9 mouse cellular contexts compared by ENCODE assay signal in the genomic region with DNA sequence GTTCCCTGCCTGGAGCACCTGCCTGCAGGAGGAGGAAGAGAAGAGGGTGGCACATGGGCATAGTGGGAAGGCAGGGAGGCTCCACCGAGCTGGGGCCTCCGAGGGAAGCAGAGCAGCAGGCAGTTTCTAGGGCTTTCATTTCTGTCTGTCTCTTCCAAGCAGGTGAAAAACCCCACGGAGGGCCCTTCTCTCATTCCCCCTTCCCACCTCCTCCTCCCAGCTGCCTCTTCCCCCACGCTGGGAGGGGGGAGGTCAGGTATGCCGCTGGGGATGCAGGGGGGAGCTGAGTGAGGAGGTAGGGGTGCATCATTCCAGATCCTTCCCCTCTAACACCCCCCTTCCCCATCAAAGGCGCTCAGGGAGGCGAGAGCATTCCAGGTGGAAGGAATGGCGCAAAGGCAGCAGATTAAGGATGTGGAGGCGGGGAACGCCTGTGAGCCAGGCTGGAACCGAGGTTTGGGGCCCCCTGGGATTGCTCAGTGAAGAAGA. TPM values are rescaled to one million over a fixed set of nuclear protein-coding genes. Genes with fewer than 3 reads are reported as not detected.
DNase-seq lines count a peak whose midpoint lies in the region; ATAC-seq and TF ChIP-seq lines count a peak whose summit lies in the region.
"Had no signal": no experiment of that assay in that cellular context is flagged by ENCODE, and none has a peak within 500 bp of the region (broad histone marks: within the 10 kb centered on the region; RNA-seq: fewer than 3 reads in every experiment).

No protein-coding gene starts in this region.

- H3K4me3 ChIP-seq in heart, embryonic 16.5 days (ENCODE audit: low read length): no peak overlapping the region
- H3K4me3 ChIP-seq in midbrain, embryonic 16.5 days (ENCODE audit: low read depth, low read length): no peak overlapping the region
- H3K4me3 ChIP-seq: midbrain, embryonic 12.5 days had no signal

- H3K4me2 ChIP-seq in heart, embryonic 16.5 days (ENCODE audit: low read depth, low read length): 0 out of 2 replicates have a peak overlapping the region, but pooled peaks have one; percentile 2
- no peak overlapping the region; the same call in 1 of the 2 replicates for H3K4me2 ChIP-seq in midbrain, embryonic 16.5 days (ENCODE audit: low read length)
- H3K4me2 ChIP-seq: midbrain, embryonic 12.5 days had no signal

- TF ChIP-seq POLR2A in brain, embryonic 14.5 days (IDR thresholded peaks at IDR 0.05; ENCODE audit: borderline replicate concordance, extremely low read depth, insufficient read depth, insufficient read length, poor library complexity, severe bottlenecking): no peak

- H3K9me3 ChIP-seq in heart, embryonic 16.5 days (replicated peaks; ENCODE audit: control insufficient read depth, low read length): 0 out of 2 replicates have a peak, but pooled peaks cover 2% of the 10 kb centered on the region
- H3K9me3 ChIP-seq in midbrain, embryonic 16.5 days (replicated peaks; ENCODE audit: control insufficient read depth, low read length, poor library complexity, severe bottlenecking): no peaks in the 10 kb centered on the region
- H3K9me3 ChIP-seq: midbrain, embryonic 12.5 days had no signal

- WGBS in heart, embryonic 16.5 days: 27% methylated on average over 10 of the region's 11 CpGs
- 4% methylated on average over 11 of the region's 11 CpGs for WGBS in midbrain, embryonic 16.5 days

- TF ChIP-seq CTCF in brain, embryonic 14.5 days (IDR thresholded peaks at IDR 0.05; ENCODE audit: borderline replicate concordance, extremely low read depth, insufficient read depth, insufficient read length): no peak

- peak overlapping the region; percentile 28; the same call in 1 of the 2 replicates for H3K9ac ChIP-seq in heart, embryonic 16.5 days (ENCODE audit: low read length)
- H3K9ac ChIP-seq in midbrain, embryonic 16.5 days (ENCODE audit: low read depth, low read length): peak overlapping the region; percentile 8; the same call in 1 of the 2 replicates
- H3K9ac ChIP-seq: midbrain, embryonic 12.5 days had no signal

- no peak for ATAC-seq in heart, embryonic 16.5 days (replicated peaks; ENCODE audit: extremely low read depth, insufficient read depth, low FRiP score)
- ATAC-seq in midbrain, embryonic 16.5 days: peak; percentile 36; the same call in 1 of the 2 replicates
- no peak for ATAC-seq in CD4-positive, CD25-positive, alpha-beta regulatory T cell, adult 4 months
- no peak for ATAC-seq in activated CD4-positive, CD25-positive, alpha-beta regulatory T cell, adult 4 months

- peaks cover 33% of the 10 kb centered on the region for H3K4me1 ChIP-seq in heart, embryonic 16.5 days (ENCODE audit: control insufficient read depth, insufficient read depth, low read length)
- H3K4me1 ChIP-seq in midbrain, embryonic 16.5 days (ENCODE audit: control insufficient read depth, insufficient read depth, low read length): peaks cover 23% of the 10 kb centered on the region

- no peaks in the 10 kb centered on the region for H3K36me3 ChIP-seq in heart, embryonic 16.5 days (ENCODE audit: control insufficient read depth, insufficient read depth)
- no peaks in the 10 kb centered on the region for H3K36me3 ChIP-seq in midbrain, embryonic 16.5 days (ENCODE audit: control insufficient read depth, insufficient read depth, low read length)
- H3K36me3 ChIP-seq: midbrain, embryonic 12.5 days had no signal

- peak; percentile 50 for DNase-seq in kidney, postnatal 10 days
- no peak for DNase-seq in kidney, adult 9 months
- peak; percentile 62 for DNase-seq in brain, embryonic 14.5 days (ENCODE audit: low read depth)
- DNase-seq in thymus, postnatal 36 days: no peak

- H3K27me3 ChIP-seq in heart, embryonic 16.5 days (ENCODE audit: control insufficient read depth, insufficient read depth, low read length): no peaks in the 10 kb centered on the region
- no peaks in the 10 kb centered on the region for H3K27me3 ChIP-seq in midbrain, embryonic 16.5 days (ENCODE audit: control insufficient read depth, insufficient read depth, low read depth, low read length)

- no peak overlapping the region for H3K27ac ChIP-seq in heart, embryonic 16.5 days (ENCODE audit: low read length)
- peak overlapping the region; percentile 41 for H3K27ac ChIP-seq in midbrain, embryonic 16.5 days (ENCODE audit: low read length)
- H3K27ac ChIP-seq: midbrain, embryonic 12.5 days had no signal

RNA-seq across cellular contexts. Expression of a gene that starts 9.4 kb away (rescaled TPM):
- 19.0 and 25.5 TPM in 2 replicates for polyA plus RNA-seq in brain, embryonic 14.5 days (2012; rRNA removed)
- 45.0 and 66.3 TPM in 2 replicates for polyA plus RNA-seq in heart, embryonic 16.5 days (2015; fragmentation: Nextera tagmentation; extraction: Ambion mirVana)
- polyA plus RNA-seq in midbrain, embryonic 16.5 days (2015; fragmentation: Nextera tagmentation; extraction: Ambion mirVana): 20.1 and 27.1 TPM in 2 replicates
- polyA plus RNA-seq in CD4-positive, CD25-positive, alpha-beta regulatory T cell, adult 4 months (2017; shearing (Covaris generic)): 10 to 100 TPM; 69.2 to 76.3 TPM
- polyA plus RNA-seq in activated CD4-positive, CD25-positive, alpha-beta regulatory T cell, adult 4 months (2017; shearing (Covaris generic)): 100 to 1,000 TPM in 1 of 2 experiments, 10 to 100 TPM in 1; 83.0 to 104 TPM

Comparison
In these comparisons a context has a peak if more than half of its experiments do, and no peak if none do; other contexts are left out.
1. DNase-seq: peak in kidney, postnatal 10 days (single experiment) and brain, embryonic 14.5 days (single experiment); none in kidney, adult 9 months (single experiment) and thymus, postnatal 36 days (0 of 2).